Mouse (Mus musculus): ENCODE results near the gene Fam241b. TPM values are rescaled to one million over a fixed set of nuclear protein-coding genes. Genes with fewer than 3 reads are reported as not detected.

Gene Fam241b
- polyA plus RNA-seq, 1 experiment from 2014 or later = 193 TPM

DNA sequence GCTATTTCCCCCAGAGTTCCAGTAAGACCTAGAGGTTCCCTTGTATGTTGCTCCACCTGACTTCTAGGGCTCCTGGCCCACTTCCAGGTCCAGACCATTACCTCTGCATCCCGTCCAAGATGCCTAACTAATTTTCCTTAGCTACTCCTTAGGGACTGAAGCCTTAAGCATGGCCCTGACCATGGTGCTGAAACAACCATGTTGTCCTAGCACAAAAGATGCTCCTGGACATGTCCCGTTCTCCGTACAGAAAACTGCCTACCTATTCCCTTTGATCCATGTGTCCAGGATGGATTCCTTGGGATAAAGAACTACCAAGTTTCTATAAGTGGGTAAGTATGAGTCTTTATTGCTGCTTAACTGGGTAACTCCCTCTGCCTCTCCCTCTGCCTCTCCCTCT, 5.7 kb downstream of the Fam241b start:
- H3K36me3 ChIP-seq (ENCODE audit: control insufficient read depth, insufficient read depth, low read length) = no peaks in the 10 kb centered on the region
- H3K9ac ChIP-seq (ENCODE audit: low read depth, low read length) = no peak overlapping the region
- WGBS = 16% methylated on average over 3 of the region's 3 CpGs
- peaks cover 35% of the 10 kb centered on the region for H3K27me3 ChIP-seq (replicated peaks; ENCODE audit: control insufficient read depth, insufficient read depth, low read length)
- H3K4me2 ChIP-seq (ENCODE audit: low read length) = no peak overlapping the region
- H3K4me3 ChIP-seq (ENCODE audit: low read length) = no peak overlapping the region
- no peak for ATAC-seq
- H3K27ac ChIP-seq (ENCODE audit: low read depth, low read length) = no peak overlapping the region
- no peaks in the 10 kb centered on the region for H3K9me3 ChIP-seq (ENCODE audit: control insufficient read depth, low read length)
- peaks cover 2% of the 10 kb centered on the region for H3K4me1 ChIP-seq (ENCODE audit: control insufficient read depth, insufficient read depth, low read depth, low read length)

DNA sequence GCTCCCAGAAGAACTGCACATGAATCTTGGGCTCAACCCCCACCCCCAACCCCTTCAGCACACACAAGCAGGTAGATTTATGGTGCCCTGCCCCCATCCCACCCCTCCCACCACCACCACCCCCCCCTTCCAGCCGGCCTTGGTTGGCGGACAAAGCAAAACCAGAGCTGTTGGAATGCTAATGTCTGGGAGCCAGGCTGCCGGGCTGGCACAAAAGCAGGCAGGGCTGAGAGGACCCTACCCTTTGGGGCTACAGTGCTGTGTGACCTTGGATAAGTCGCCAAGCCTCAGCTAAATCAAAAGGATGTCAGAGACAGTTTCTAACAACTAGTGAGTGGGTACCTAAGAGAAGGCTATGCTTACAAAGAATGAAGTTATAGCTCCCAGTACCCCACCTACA, 6.6 kb downstream of the Fam241b start:
- Histone ChIP-seq H3K27me3 (replicated peaks; ENCODE audit: control insufficient read depth, insufficient read depth, low read length) (peaks cover 44% of the 10 kb centered on the region), H3K27ac (ENCODE audit: low read depth, low read length) (no peak overlapping the region), H3K4me3 (ENCODE audit: low read length) (no peak overlapping the region), H3K36me3 (ENCODE audit: control insufficient read depth, insufficient read depth, low read length) (no peaks in the 10 kb centered on the region), H3K4me1 (ENCODE audit: control insufficient read depth, insufficient read depth, low read depth, low read length) (peaks cover 9% of the 10 kb centered on the region), H3K9ac (ENCODE audit: low read depth, low read length) (no peak overlapping the region), H3K9me3 (ENCODE audit: control insufficient read depth, low read length) (no peaks in the 10 kb centered on the region), H3K4me2 (ENCODE audit: low read length) (no peak overlapping the region)
- ATAC-seq = no peak
- 0% methylated on average over 4 of the region's 4 CpGs for WGBS

DNA sequence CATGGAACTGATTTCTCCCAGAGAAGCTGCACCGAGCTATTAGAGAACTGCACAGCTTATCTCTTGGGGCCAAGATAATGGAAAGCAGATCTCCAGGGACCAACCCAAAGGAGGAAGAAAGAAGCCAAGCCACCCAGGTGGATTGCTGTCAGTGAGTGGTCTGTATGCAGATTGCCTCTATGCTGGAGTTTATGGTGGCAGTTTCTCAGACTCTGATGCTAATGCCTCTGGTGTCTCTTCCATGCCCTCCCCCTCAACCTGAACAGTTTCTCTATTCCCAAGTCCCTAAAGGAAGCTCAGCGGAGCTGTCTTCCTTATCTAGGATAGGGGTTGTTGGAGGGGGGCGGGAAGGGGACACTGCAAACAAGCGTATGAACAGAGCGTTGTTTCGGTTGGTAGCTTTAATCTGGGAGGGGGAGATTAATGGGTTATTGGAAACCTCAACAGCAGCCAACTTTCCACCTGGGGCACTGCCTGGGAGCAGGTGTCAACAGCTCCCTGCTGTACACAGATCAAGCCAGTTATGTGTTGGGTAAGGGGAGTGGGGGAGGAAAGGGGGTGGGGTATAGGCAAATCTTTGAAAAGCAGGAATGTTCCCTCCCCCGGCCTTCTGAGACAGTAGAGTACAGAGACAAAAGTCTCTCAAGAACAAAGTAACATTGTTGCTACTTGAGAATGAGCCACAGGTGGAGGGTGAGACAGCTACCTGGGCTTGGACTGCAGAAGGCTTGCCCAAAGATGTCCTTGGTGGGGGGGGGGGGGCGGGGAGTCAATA, 7.8 kb downstream of the Fam241b start:
- Histone ChIP-seq H3K36me3 (ENCODE audit: control insufficient read depth, insufficient read depth, low read length) (no peaks in the 10 kb centered on the region), H3K4me3 (ENCODE audit: low read length) (no peak overlapping the region), H3K9me3 (ENCODE audit: control insufficient read depth, low read length) (no peaks in the 10 kb centered on the region), H3K27ac (ENCODE audit: low read depth, low read length) (no peak overlapping the region), H3K27me3 (replicated peaks; ENCODE audit: control insufficient read depth, insufficient read depth, low read length) (peaks cover 56% of the 10 kb centered on the region), H3K4me1 (ENCODE audit: control insufficient read depth, insufficient read depth, low read depth, low read length) (peaks cover 9% of the 10 kb centered on the region), H3K9ac (ENCODE audit: low read depth, low read length) (no peak overlapping the region), H3K4me2 (ENCODE audit: low read length) (no peak overlapping the region)
- WGBS = 4% methylated on average over 8 of the region's 8 CpGs
- ATAC-seq = no peak

DNA sequence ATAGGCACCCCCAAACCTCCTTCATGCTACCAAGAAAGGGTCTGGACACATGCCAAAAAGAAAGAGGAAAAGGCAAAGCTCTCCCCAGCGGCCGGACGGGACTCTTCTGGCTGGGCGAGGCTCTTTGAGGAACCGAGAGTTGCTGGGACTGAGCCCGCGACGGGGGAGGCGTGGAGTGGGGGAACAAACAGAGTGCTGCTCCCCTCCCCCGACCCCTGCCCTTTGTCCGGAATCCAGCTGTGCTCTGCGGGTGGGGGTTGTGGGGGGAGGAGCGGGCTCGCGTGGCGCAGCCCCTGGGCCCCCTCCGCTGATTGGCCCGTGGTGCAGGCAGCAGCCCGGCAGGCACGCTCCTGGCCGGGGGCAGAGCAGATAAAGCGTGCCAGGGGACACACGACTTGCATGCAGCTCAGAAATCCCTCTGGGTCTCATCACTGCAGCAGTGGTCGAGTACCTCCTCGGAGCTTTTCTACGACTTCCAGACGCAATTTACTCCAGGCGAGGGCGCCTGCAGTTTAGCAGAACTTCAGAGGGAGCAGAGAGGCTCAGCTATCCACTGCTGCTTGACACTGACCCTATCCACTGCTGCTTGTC, 10.9 kb downstream of the Fam241b start, which contains the start of gene Neurog3:
Neurog3 (plus strand) TSS at position 400 of the 591 bp plus-strand sequence.
- Histone ChIP-seq H3K9me3 (ENCODE audit: control insufficient read depth, low read length) (no peaks in the 10 kb centered on the region), H3K36me3 (ENCODE audit: control insufficient read depth, insufficient read depth, low read length) (no peaks in the 10 kb centered on the region), H3K27me3 (replicated peaks; ENCODE audit: control insufficient read depth, insufficient read depth, low read length) (peaks cover 81% of the 10 kb centered on the region), H3K9ac (ENCODE audit: low read depth, low read length) (no peak within 1 kb of the TSS), H3K4me2 (ENCODE audit: low read length) (peak within 1 kb of the TSS; percentile 40), H3K4me1 (ENCODE audit: control insufficient read depth, insufficient read depth, low read depth, low read length) (peaks cover 9% of the 10 kb centered on the region), H3K27ac (ENCODE audit: low read depth, low read length) (no peak within 1 kb of the TSS), H3K4me3 (ENCODE audit: low read length) (peak within 1 kb of the TSS; percentile 14; the same call in 1 of the 2 replicates)
- no peak for ATAC-seq
- WGBS = 1% methylated on average over 26 of the region's 29 CpGs

DNA sequence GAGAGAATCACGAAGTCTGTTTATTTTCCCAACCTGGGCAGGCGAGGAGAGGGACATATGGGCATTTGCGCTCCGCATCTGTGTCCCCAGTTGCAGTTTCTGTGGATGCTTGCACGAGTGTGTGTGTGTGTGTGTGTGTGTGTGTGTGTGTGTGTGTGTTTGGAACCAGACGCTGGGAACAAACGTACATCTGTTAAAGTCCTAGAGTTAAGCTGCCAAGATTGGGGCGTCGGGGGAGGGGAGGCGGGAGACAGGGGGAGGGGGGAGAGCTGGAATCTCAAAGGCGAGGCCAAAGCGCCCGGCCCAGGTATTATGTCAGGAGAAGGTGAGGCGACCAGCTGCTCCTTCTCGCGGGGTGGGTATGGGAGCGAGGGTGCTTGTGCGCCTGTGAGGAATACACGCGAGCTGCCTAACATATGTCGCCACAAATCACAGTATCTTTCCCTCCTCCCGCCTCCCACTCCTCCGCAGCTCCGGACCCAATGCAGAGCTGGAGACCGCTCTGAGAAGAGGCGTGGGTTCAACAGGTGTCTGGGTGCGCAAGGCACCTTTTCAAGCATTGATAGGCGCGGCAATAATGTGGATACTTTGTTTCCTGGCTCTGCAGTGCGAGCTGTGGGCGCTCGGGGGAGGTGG, 15.3 kb downstream of the Fam241b start:
- peaks cover 9% of the 10 kb centered on the region for H3K4me1 ChIP-seq (ENCODE audit: control insufficient read depth, insufficient read depth, low read depth, low read length)

DNA sequence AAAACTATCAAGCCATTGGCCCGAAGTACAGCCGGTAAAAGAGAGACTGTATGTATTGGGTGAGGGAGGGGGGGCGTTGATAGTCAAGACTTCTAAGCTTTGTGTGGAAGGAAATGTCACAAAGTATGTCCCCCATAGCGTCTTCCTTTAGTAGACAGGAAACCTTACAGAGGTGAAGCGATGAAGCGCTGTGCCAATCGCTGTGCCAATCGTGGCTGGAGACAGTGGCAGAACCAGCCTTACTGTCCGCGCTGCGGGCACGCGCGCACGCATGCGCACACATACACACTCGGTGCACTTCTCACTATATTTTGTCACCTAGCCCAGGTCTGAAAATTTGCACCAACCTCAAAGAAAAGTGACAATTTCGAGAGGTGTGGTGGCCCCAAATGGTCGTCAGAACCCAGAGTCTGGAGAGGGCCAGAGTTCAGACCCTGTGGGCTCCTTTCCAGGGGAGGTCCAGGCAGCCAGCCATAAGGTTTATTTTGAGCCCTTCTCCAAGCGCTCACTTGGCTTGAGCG, 15.9 kb downstream of the Fam241b start:
- no peaks in the 10 kb centered on the region for H3K36me3 ChIP-seq (ENCODE audit: control insufficient read depth, insufficient read depth, low read length)
- H3K27ac ChIP-seq (ENCODE audit: low read depth, low read length) = no peak overlapping the region
- peak overlapping the region; percentile 2 for H3K4me3 ChIP-seq (ENCODE audit: low read length)
- H3K27me3 ChIP-seq (replicated peaks; ENCODE audit: control insufficient read depth, insufficient read depth, low read length) = peaks cover 51% of the 10 kb centered on the region
- WGBS = 43% methylated on average over 21 of the region's 21 CpGs
- ATAC-seq = no peak; the same call in 1 of the 2 replicates
- peak overlapping the region; percentile 48 for H3K4me2 ChIP-seq (ENCODE audit: low read length)
- H3K9me3 ChIP-seq (ENCODE audit: control insufficient read depth, low read length) = no peaks in the 10 kb centered on the region
- H3K4me1 ChIP-seq (ENCODE audit: control insufficient read depth, insufficient read depth, low read depth, low read length) = peaks cover 4% of the 10 kb centered on the region
- H3K9ac ChIP-seq (ENCODE audit: low read depth, low read length) = no peak overlapping the region

More for the DNA sequence above, 15.3 kb downstream of the Fam241b start:
- H3K4me2 ChIP-seq (ENCODE audit: low read length) = peak overlapping the region; percentile 48
- no peaks in the 10 kb centered on the region for H3K36me3 ChIP-seq (ENCODE audit: control insufficient read depth, insufficient read depth, low read length)
- no peak overlapping the region for H3K9ac ChIP-seq (ENCODE audit: low read depth, low read length)
- peak overlapping the region; percentile 20 for H3K4me3 ChIP-seq (ENCODE audit: low read length)
- no peak for ATAC-seq
- 2% methylated on average over 32 of the region's 32 CpGs for WGBS
- no peaks in the 10 kb centered on the region for H3K9me3 ChIP-seq (ENCODE audit: control insufficient read depth, low read length)
- no peak overlapping the region for H3K27ac ChIP-seq (ENCODE audit: low read depth, low read length)
- peaks cover 58% of the 10 kb centered on the region for H3K27me3 ChIP-seq (replicated peaks; ENCODE audit: control insufficient read depth, insufficient read depth, low read length)

DNA sequence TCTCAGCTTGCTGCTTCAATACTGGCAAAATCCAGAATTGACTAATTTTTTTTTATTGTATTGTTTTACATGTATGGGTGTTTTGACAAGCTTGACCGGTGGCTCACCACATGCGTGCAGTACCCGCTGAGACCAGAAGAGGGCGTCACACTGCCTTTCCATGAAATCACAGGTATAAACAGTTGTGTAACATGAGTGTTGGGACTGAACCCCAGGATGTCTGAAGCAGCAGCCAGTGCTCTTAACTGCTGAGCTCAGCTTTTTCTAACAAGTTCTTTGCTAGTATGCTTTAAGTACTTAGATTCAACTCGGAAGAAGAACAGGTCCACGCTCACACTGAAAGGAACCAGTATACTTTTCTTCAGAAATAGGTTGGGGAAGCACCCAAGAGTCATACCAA, 16.6 kb downstream of the Fam241b start:
- 43% methylated on average over 6 of the region's 6 CpGs for WGBS
- Histone ChIP-seq H3K4me3 (ENCODE audit: low read length) (no peak overlapping the region), H3K9ac (ENCODE audit: low read depth, low read length) (no peak overlapping the region), H3K36me3 (ENCODE audit: control insufficient read depth, insufficient read depth, low read length) (no peaks in the 10 kb centered on the region), H3K9me3 (ENCODE audit: control insufficient read depth, low read length) (no peaks in the 10 kb centered on the region), H3K4me1 (ENCODE audit: control insufficient read depth, insufficient read depth, low read depth, low read length) (no peaks in the 10 kb centered on the region; the same call in 1 of the 2 replicates), H3K27me3 (replicated peaks; ENCODE audit: control insufficient read depth, insufficient read depth, low read length) (peaks cover 45% of the 10 kb centered on the region), H3K4me2 (ENCODE audit: low read length) (no peak overlapping the region), H3K27ac (ENCODE audit: low read depth, low read length) (no peak overlapping the region)
- ATAC-seq = no peak

DNA sequence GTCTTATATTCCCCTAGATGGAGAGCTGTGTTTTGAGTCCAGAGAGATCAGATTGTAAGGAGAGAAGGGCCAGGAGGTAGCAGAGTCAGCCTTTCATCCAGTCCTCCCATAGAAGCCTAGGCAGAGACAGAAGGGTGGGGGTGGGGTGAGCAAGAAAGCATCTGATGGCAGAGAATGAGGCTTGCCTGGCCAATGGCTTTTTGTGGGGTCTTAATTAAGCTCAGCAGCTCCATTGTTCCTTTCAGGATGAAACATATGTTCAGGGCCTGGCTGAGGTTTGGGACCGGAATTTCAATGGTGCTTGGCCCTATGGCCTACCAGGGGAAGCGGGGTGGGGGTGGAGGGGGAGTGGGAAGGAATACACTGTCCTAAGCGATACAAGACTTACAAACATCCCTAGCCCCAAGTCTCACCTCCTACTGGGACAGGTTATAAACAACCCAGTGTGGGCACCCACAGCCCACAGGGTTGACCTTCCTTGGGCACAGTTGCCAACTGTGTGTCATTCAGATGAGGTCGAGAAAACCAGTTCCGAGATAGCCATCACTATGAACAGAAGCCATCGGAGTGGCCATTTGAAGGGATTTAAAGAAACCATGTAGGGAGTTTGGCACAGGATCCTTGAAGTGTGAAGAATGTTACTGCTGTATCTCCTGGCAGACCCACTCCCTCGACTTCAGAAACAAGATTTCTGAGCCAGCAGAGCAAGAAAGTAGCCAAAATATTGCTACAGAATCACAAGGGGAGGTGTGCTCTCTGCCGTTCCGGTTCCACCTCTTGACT, 29.7 kb downstream of the Fam241b start:
- no peak overlapping the region for H3K9ac ChIP-seq (ENCODE audit: low read depth, low read length)
- H3K4me1 ChIP-seq (ENCODE audit: control insufficient read depth, insufficient read depth, low read depth, low read length) = peaks cover 14% of the 10 kb centered on the region
- no peaks in the 10 kb centered on the region for H3K36me3 ChIP-seq (ENCODE audit: control insufficient read depth, insufficient read depth, low read length)
- peaks cover 2% of the 10 kb centered on the region; the same call in 1 of the 2 replicates for H3K27me3 ChIP-seq (replicated peaks; ENCODE audit: control insufficient read depth, insufficient read depth, low read length)
- ATAC-seq = no peak
- no peak overlapping the region for H3K4me2 ChIP-seq (ENCODE audit: low read length)
- no peaks in the 10 kb centered on the region for H3K9me3 ChIP-seq (ENCODE audit: control insufficient read depth, low read length)
- H3K27ac ChIP-seq (ENCODE audit: low read depth, low read length) = no peak overlapping the region
- H3K4me3 ChIP-seq (ENCODE audit: low read length) = no peak overlapping the region
- WGBS = 48% methylated on average over 9 of the region's 9 CpGs

Measured in hindbrain, embryonic 16.5 days (tissue).